Mouse (Mus musculus) hindbrain, embryonic 15.5 days (tissue): ENCODE measurements around the gene Ftl1-ps1. TPM values are rescaled to one million over a fixed set of nuclear protein-coding genes. Genes with fewer than 3 reads are reported as not detected.

ENCODE experiments used
- ATAC-seq: fragments of 200-750 bp; cut with Nextera tagmentation; 2 replicates; pipeline ENCODE4 v1.8.0; 2017; ENCODE audit warnings: low read depth, moderate number of reproducible peaks, moderate TSS enrichment; ENCODE audit not compliant: low FRiP score
- H3K27ac ChIP-seq: fragments of 300-500 bp; sonication (generic); replicated peaks from 2 replicates; pipeline ENCODE4 v1.5.1; 2015; ENCODE audit warnings: mild to moderate bottlenecking, inconsistent platforms
- H3K27me3 ChIP-seq: fragments of 300-500 bp; sonication (generic); 2 replicates; pipeline ENCODE4 v1.6.1; 2015; ENCODE audit warnings: control low read depth, inconsistent platforms
- H3K36me3 ChIP-seq: fragments of 300-500 bp; sonication (generic); 2 replicates; pipeline ENCODE4 v1.6.1; 2015; ENCODE audit warnings: control low read depth, inconsistent platforms
- H3K4me1 ChIP-seq: fragments of 300-500 bp; sonication (generic); replicated peaks from 2 replicates; pipeline ENCODE4 v1.6.1; 2015; ENCODE audit warnings: control low read depth, inconsistent platforms
- H3K4me2 ChIP-seq: fragments of 300-500 bp; sonication (generic); 2 replicates; pipeline ENCODE4 v1.6.1; 2015; ENCODE audit warnings: moderate library complexity, mild to moderate bottlenecking, inconsistent platforms
- H3K4me3 ChIP-seq: fragments of 300-500 bp; sonication (generic); 2 replicates; pipeline ENCODE4 v1.5.1; 2015; ENCODE audit warnings: mild to moderate bottlenecking, inconsistent platforms
- H3K9ac ChIP-seq: fragments of 300-500 bp; sonication (generic); 2 replicates; pipeline ENCODE4 v1.6.1; 2015; ENCODE audit warnings: inconsistent platforms
- H3K9me3 ChIP-seq: fragments of 300-500 bp; sonication (generic); 2 replicates; pipeline ENCODE4 v1.6.1; 2016; ENCODE audit warnings: control low read depth, inconsistent platforms
- WGBS: fragments of 180-500 bp; shearing (Covaris S2); methylation state at CpG from one replicate; pipeline ENCODE4 v1.1.7; 2015; 5-methylcytosine and 5-hydroxymethylcytosine counted together
- microRNA counts: library from miRNA; unstranded; fragments of <30 nt; microRNA quantifications from one replicate; lab custom pipeline; 2016
- microRNA-seq: library from miRNA; unstranded; fragments of <30 nt; microRNA quantifications from one replicate; pipeline ENCODE4, GENCODE M21; 2016
- polyA plus RNA-seq: library from polyadenylated mRNA; unstranded; fragments of >200 nt; fragmentation: Nextera tagmentation; extraction: Ambion mirVana; gene quantifications from 2 replicates; pipeline ENCODE4 v1.2.1, GENCODE M21; 2015

Ftl1-ps1 gene
- polyA plus RNA-seq, 1 experiment from 2014 or later = 86.7 TPM

DNA sequence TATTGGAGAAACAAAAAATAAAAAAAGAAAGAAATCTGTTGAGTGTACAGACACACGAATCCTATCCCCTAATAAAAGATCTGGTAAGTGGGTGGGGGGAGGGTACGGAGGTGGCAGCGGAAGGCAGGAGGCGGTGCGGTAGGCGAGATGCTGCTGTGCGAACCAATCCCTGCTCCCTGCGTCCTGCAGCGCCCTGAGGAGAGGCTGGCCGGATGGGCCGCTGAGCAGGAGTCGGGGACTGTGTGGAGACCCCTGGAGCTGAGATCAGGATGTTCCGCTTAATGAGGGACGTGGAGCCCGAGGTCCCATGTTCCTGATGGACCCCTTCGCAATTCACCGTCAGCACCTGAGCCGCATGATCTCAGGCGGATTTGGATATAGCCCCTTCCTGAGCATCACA is 40.4 kb downstream of the Ftl1-ps1 start:
- Histone ChIP-seq H3K9ac (no peak overlapping the region), H3K27ac (no peak overlapping the region), H3K9me3 (peaks cover 36% of the 10 kb centered on the region), H3K4me2 (no peak overlapping the region), H3K4me1 (no peaks in the 10 kb centered on the region), H3K36me3 (peaks cover 39% of the 10 kb centered on the region), H3K4me3 (no peak overlapping the region), H3K27me3 (no peaks in the 10 kb centered on the region)
- WGBS = 25% methylated on average over 19 of the region's 19 CpGs
- ATAC-seq = no peak

MicroRNA genes within 50 kb of the gene (microRNA counts, 519-probe panel; counts per million panel counts)
- microRNA mmu-miR-692 (lab: Ali Mortazavi, UCI) = not detected

Small RNAs within 50 kb of the gene (microRNA-seq; reads per million reads assigned to microRNA genes)
- gene Mir692-3 = not detected

Other genes with a start within 250 kb of the Ftl1-ps1 start
- gene Exoc3, start 191.0 kb upstream of the Ftl1-ps1 start, polyA plus RNA-seq = 117 TPM in 2 replicates
- gene Ahrr, start 107.4 kb upstream of the Ftl1-ps1 start, polyA plus RNA-seq = 0.26 and 0.64 TPM in 2 replicates
- 116 and 117 TPM in 2 replicates for gene Pdcd6, start 82.1 kb upstream of the Ftl1-ps1 start, polyA plus RNA-seq
- gene Sdha, start 49.4 kb upstream of the Ftl1-ps1 start, polyA plus RNA-seq = 231 and 234 TPM in 2 replicates
- gene Ccdc127, start 49.4 kb upstream of the Ftl1-ps1 start, polyA plus RNA-seq = 42.5 and 45.9 TPM in 2 replicates
- gene Lrrc14b, start 35.7 kb upstream of the Ftl1-ps1 start, polyA plus RNA-seq = not detected in 2 replicates
- gene Zfp72, start 8.9 kb upstream of the Ftl1-ps1 start, polyA plus RNA-seq = 7.0 and 7.9 TPM in 2 replicates
- gene Zfp825, start 94.3 kb downstream of the Ftl1-ps1 start, polyA plus RNA-seq = 14.5 and 15.8 TPM in 2 replicates
- gene Erap1, start 239.9 kb downstream of the Ftl1-ps1 start, polyA plus RNA-seq = 4.1 and 6.2 TPM in 2 replicates